Mouse (Mus musculus): ENCODE measurements at regions not wholly inside any gene's neighbourhood (a gene's known extent, or its start where the extent isn't known, plus 50 kb on each side); places are given as distances from the start of the nearest gene placed in this dataset.

DNA sequence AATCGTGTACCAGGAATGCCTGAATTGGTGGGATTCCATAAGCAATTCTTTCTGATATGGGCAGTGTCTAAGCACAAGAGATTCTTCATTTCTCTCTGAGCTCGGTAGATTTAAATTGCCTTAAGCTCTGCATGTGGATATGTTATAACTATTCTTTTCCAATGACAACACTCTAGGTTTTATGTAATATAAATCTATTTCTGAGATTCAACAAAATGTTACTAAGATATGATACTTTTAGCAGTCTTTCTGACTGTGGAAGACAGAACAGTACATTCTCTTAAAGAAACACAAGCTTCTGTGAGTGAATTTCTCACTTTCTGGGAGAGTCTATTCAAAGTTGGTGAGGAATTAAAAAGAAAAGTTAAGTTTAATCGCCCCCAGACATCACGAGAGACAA, 373.6 kb upstream of the Vrk2 start:
- Histone ChIP-seq H3K4me3 (no peak overlapping the region), H3K27ac (peak overlapping the region; percentile 72)
- no peak for DNase-seq (ENCODE audit: low spot score in 2 of 2)
- no peak for TF ChIP-seq CTCF (conservative IDR thresholded peaks at IDR 0.05)

DNA sequence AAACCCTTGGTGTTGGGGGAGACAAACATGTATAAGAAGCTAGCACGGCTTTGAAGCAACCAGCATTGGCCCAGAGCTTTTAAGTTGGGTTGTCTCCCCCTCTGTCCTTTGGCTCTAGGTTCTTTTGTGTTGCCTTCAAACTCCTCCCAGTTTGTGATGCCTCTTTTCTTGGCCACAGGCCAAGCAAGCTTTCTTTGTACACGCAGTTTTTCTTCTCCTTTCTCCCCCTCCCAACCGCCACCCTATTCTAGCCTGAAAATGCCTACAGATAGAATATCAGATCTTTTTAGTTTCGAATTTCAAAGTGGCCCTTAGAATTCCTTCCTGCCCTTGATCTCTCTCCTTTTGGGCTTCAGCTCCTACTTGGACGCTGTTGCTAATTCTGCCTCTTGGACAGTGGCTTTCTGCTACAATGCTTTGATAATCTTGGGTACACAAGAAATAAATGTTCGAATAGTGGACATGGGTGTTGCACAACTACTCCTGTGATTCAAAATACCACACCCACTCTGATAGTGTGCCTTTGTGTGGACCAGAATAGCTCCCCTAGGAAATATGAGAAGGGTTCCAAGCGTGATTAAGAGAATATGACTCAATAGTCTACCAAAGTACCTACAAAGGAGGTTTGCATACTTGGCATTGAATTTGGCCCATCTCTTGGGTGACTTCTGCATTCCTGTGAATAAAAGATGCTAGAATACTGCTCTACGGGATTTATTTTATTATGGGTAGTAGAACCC, 369.3 kb upstream of the Vrk2 start:
- H3K4me3 ChIP-seq, result no peak overlapping the region
- DNase-seq (ENCODE audit: low spot score in 2 of 2), result no peak
- TF ChIP-seq CTCF (conservative IDR thresholded peaks at IDR 0.05), result no peak
- peak overlapping the region; percentile 32; the same call in 1 of the 2 replicates for H3K27ac ChIP-seq

DNA sequence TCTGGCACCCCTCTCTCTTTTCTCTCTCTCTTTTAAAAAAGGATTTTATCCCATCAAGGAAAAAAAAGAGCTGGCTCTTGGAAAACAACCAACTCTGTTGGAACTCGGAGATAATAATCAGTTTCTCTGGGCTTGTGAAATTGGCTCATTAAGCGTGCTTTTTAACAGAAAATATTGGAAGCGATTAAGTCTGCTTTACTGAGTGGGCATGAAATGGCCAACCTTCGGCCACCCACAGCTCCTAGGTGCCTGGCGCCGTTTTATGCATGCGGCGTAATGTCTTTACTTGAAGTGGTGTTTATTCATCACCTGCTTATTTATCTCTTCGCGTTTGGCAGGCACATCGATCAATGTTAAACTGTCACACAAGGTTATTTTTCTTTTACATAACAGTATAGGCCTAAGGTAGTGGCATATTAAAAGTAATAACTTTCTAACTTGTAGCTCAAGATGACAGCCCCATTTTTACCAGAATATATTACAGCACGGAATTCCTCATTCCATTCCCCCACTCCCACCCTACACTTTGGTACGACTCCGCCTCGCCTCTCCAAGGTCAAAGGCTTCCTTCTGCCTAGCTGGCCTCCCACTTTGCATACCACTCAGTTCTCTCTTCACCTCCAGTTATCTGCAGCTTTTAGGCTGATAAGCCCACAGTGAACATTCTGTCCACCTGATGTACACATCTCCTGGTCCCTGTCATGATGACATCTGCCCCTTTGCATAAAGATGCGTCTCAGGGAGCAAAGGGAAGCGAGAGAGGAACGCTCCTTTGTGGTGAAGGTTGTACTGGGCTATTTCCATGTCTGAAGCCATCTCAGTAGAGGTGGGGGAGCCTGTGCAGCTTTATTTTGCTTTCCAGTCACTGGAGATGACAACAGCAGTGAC, 368.5 kb upstream of the Vrk2 start:
- DNase-seq (ENCODE audit: low spot score in 2 of 2), result no peak
- H3K4me3 ChIP-seq, result no peak overlapping the region
- TF ChIP-seq CTCF (conservative IDR thresholded peaks at IDR 0.05), result no peak
- peak overlapping the region; percentile 43; the same call in 1 of the 2 replicates for H3K27ac ChIP-seq

DNA sequence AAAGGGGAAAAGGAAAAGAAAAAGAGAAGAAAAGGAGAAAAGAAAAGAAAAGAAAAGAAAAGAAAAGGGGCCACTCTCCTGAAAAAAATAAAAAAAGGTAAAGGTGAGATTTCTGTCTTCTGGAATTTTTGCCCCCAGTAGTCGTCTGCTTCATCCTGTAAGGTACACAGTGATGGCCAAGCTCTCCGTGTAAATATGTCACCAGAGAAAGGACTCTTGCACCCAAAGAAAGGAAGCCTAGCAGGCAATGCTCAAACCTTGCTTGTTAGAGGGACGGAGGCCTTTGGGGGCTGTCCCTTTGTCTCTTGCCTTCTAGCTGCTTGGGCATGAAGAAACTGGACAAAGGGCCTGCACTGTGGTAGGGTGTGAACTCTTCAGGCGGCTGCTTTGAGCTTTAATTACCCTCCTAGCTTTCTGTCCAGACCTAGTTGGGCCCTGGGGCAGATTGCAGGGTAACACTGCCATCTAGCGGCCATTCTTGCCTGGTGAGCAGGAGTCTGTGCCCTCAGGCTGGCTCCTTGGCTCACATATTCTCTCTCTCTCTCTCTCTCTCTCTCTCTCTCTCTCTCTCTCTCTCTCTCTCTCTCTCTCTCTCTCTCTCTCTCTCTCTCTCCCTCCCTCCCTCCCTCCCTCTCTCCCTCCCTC, 367.7 kb upstream of the Vrk2 start:
- DNase-seq (ENCODE audit: low spot score in 2 of 2), result peak; percentile 90 to 96
- TF ChIP-seq CTCF (conservative IDR thresholded peaks at IDR 0.05), result peak; percentile 78
- peak overlapping the region; percentile 46 for H3K27ac ChIP-seq
- H3K4me3 ChIP-seq, result no peak overlapping the region

DNA sequence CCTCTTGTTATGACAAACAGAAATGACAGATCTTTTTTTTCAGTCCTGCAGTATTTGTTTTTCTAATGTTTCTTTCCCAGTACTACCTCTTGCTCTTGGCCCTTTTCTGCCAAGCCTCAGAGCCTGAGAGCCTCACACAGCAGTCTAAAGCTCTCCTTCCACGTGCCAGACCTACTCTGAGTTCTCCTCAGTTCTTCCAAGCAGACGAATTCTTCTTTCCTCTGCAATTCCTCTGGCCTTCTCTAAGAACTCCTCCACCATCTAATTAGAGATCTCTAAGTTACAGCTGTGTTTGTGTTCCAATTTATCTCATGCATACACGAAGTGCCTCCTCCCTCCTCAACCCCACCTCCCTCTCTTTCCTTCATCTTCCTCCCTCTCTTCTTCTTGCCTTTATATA, 362.4 kb upstream of the Vrk2 start:
- TF ChIP-seq CTCF (conservative IDR thresholded peaks at IDR 0.05), result no peak
- H3K4me3 ChIP-seq, result no peak overlapping the region
- H3K27ac ChIP-seq, result no peak overlapping the region
- no peak for DNase-seq (ENCODE audit: low spot score in 2 of 2)

DNA sequence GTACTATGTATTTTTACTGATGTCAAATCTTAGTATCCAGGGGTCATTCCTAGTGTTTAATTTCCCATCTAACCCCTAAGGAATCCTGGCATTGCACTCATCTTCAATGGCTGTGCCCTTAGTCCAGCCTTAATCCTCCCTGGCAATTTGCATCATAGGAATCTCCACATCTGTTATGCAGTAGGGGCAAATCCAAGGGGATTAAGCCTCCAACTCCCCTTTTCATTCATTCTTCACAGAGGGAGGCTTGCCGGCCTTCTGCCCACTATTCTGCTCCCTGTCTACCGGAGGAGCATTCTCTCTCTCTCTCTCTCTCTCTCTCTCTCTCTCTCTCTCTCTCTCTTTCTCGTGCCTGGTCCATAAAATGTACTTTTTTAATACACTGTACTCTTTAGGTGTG, 338.0 kb upstream of the Vrk2 start:
- DNase-seq (ENCODE audit: low spot score in 2 of 2), result no peak
- Histone ChIP-seq H3K27ac (no peak overlapping the region), H3K4me3 (no peak overlapping the region)
- no peak for TF ChIP-seq CTCF (conservative IDR thresholded peaks at IDR 0.05)

DNA sequence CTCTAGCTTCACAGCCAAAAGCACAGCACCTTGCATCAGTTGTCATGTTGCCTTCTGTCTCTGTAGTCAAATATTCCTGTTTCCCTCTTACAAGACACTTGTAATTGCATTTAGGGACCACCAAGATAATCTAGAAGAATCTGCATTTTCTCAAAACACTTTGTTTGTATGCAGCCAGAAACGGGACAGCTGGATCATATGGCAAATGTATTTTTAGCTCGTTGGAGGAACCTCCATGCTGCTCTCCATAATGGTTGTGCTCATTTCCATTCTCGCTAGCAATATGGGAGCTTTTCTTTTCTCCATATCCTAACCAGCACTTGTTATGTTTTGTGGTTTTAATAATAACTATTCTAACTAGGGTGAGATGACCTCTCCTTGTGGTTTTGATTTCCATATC, 313.3 kb upstream of the Vrk2 start:
- no peak overlapping the region for H3K27ac ChIP-seq
- TF ChIP-seq CTCF (conservative IDR thresholded peaks at IDR 0.05), result no peak
- no peak for DNase-seq (ENCODE audit: low spot score in 2 of 2)
- no peak overlapping the region for H3K4me3 ChIP-seq

DNA sequence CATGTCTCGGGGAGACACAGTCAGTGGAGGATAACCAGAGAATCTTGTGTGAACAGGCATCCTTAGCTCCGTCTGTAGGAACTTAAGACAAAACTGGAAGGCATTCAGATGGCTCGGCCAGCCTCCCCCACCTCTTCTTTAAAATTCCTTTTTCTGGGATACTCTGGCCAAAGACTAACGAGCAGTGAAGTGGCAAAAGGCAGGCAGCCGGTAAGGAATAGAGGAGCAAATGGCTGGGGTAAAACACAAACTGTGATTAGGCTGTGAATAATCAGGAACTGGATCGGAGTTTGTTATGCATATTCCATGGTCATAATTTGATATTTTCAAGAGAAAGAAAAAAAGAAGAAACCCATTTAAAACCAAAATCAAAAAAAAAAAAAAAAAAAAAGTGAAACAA, 287.8 kb upstream of the Vrk2 start:
- Histone ChIP-seq H3K27ac (no peak overlapping the region), H3K4me3 (no peak overlapping the region)
- DNase-seq (ENCODE audit: low spot score in 2 of 2), result peak in 1 of 2 experiments; percentile 17
- no peak for TF ChIP-seq CTCF (conservative IDR thresholded peaks at IDR 0.05)

All from layer of hippocampus, adult 2 months (tissue).